Mouse (Mus musculus) forebrain, embryonic 15.5 days (tissue): Measurements from ENCODE around the gene Lamtor4. TPM values are rescaled to one million over a fixed set of nuclear protein-coding genes. Genes with fewer than 3 reads are reported as not detected.

Source experiments
- ATAC-seq: fragments of 200-750 bp; cut with Nextera tagmentation; replicated peaks from 2 replicates; pipeline ENCODE4 v1.8.0; 2017; ENCODE audit warnings: mild to moderate bottlenecking, moderate TSS enrichment, moderate library complexity
- H3K27ac ChIP-seq: fragments of 300-500 bp; sonication (generic); replicated peaks from 2 replicates; pipeline ENCODE4 v1.5.1; 2015; ENCODE audit warnings: mild to moderate bottlenecking, inconsistent platforms
- H3K27me3 ChIP-seq: fragments of 300-500 bp; sonication (generic); 2 replicates; pipeline ENCODE4 v1.6.1; 2015; ENCODE audit warnings: inconsistent platforms
- H3K36me3 ChIP-seq: fragments of 300-500 bp; sonication (generic); 2 replicates; pipeline ENCODE4 v1.6.1; 2015; ENCODE audit warnings: mild to moderate bottlenecking, inconsistent platforms
- H3K4me1 ChIP-seq: fragments of 300-500 bp; sonication (generic); 2 replicates; pipeline ENCODE4 v1.6.1; 2015; ENCODE audit warnings: inconsistent platforms
- H3K4me2 ChIP-seq: fragments of 300-500 bp; sonication (generic); replicated peaks from 2 replicates; pipeline ENCODE4 v1.6.1; 2015; ENCODE audit warnings: mild to moderate bottlenecking, inconsistent platforms
- H3K4me3 ChIP-seq: fragments of 300-500 bp; sonication (generic); 2 replicates; pipeline ENCODE4 v1.5.1; 2015; ENCODE audit warnings: mild to moderate bottlenecking, inconsistent platforms
- H3K9ac ChIP-seq: fragments of 300-500 bp; sonication (generic); replicated peaks from 2 replicates; pipeline ENCODE4 v1.6.1; 2015; ENCODE audit warnings: mild to moderate bottlenecking, inconsistent platforms
- H3K9me3 ChIP-seq: fragments of 300-500 bp; sonication (generic); 2 replicates; pipeline ENCODE4 v1.6.1; 2016; ENCODE audit warnings: inconsistent platforms
- WGBS: fragments of 180-500 bp; shearing (Covaris S2); methylation state at CpG from one replicate; pipeline ENCODE4 v1.1.7; 2015; ENCODE audit warnings: mixed read lengths; 5-methylcytosine and 5-hydroxymethylcytosine counted together
- polyA plus RNA-seq: library from polyadenylated mRNA; unstranded; fragments of >200 nt; fragmentation: Nextera tagmentation; extraction: Ambion mirVana; gene quantifications from 2 replicates; pipeline ENCODE4 v1.2.1, GENCODE M21; 2015

The Lamtor4 gene
- polyA plus RNA-seq, 1 experiment from 2014 or later, result 75.3 TPM

DNA sequence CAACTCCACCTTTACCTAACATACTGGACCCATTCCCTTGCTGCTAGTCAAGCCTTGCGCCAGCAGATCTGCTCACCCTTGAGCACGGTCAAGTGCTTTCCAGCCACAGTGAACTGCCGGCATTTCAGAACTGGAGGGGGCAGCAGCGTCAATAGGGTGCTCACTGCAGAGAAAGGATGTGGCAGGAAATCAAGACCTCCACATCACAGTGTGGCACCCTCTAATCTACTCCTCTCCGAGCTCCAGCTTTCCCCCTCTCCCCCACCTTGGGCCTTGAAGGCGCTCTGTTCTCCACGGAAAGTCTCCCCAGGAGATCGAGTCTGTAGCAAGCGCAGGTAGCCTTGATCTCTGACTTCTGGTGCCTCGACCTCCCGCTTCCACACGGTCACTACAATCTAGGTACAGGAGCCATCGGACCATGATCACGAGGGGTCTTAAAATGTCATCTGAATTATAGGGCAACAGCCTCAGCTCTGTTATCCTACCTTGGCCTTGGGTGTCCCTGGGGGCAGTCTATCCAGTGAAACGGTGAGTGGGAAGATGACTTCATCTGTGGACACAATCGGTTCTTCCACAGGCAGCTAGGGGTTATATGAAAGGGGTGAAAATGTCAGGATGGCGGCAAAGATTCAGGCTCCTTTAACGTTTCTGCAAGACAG, 7.4 kb downstream of the Lamtor4 start:
- WGBS, result 69% methylated on average over 18 of the region's 18 CpGs
- Histone ChIP-seq H3K27me3 (no peaks in the 10 kb centered on the region), H3K9ac (peak overlapping the region; percentile 79), H3K36me3 (peaks cover 33% of the 10 kb centered on the region), H3K4me2 (peak overlapping the region; percentile 92), H3K27ac (no peak overlapping the region), H3K9me3 (no peaks in the 10 kb centered on the region), H3K4me3 (peak overlapping the region; percentile 62), H3K4me1 (peaks cover 31% of the 10 kb centered on the region)
- no peak for ATAC-seq

DNA sequence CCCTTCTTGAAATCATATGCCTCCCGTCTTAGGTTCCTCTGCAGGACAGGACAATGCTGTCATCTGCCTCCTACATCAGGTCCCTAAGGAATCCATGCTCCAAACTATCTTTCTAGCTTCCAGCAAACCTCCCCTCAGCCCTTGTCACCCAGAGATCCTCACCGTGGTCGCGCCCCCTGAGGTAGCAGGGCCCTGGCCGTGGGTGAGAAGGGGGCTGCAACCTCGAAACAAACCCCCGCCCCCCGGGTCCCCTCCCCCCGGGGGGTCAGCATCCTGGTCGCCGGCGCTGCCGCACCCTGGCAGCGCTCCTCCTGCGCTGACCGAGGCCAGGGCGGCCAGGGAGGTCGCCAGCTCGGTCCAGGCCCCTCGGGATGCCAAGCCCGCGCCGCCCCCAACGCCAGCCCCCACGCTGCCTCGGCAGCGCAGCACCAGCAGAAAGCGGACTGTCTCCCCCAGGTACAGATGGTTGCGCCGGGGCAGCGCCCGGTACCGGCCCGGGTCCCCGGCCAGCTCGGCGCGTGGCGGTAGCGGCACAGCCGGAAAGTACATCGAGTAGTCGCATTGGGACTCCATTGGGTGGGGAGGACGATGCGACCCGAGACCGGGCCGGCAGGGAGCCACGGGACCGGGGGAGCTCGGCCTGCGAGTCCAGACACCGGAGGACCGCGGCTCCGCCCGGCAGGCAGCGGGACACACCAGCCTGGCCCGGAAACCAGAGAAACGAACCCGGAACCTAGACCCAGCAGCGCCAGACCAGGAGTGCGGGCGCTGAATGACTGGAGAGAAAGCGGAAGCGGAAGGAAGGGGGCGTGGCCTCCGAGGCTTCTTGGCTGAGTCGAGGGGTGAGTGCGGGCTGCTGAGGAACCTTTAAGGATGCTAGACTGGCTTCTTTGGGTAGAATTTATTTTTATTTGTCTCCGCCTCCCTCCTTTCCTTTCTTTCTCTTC, 8.3 kb downstream of the Lamtor4 start, which contains the start of gene BC037034:
Gene BC037034, minus strand, starts transcription at position 774 of the 947 bp plus-strand sequence.
- no peaks in the 10 kb centered on the region for H3K27me3 ChIP-seq
- H3K27ac ChIP-seq, result peak within 1 kb of the TSS; percentile 63
- no peaks in the 10 kb centered on the region for H3K9me3 ChIP-seq
- peak; percentile 92 for ATAC-seq
- H3K4me1 ChIP-seq, result peaks cover 31% of the 10 kb centered on the region
- peak within 1 kb of the TSS; percentile 62 for H3K4me3 ChIP-seq
- WGBS, result under 1% methylated on average over 71 of the region's 71 CpGs
- peaks cover 33% of the 10 kb centered on the region for H3K36me3 ChIP-seq
- peak within 1 kb of the TSS; percentile 79 for H3K9ac ChIP-seq
- peak within 1 kb of the TSS; percentile 92 for H3K4me2 ChIP-seq

DNA sequence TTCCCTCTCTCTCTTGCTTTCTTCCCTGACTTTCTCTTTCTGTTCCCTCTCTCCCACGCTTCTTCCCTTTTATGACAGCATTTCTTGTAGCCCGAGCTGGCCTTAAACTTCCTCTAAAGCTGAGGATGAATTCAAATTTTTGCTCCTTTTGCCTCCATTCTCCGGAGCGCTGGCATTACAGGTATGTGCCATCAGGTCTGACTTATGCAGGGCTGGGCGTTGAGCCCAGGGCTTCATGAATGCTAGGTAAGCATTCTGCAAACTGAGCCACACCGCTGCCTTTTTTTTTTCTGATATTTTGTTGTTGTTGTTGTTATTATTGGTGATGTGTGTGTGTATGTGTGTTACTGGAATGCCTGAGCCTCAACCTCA, 8.9 kb downstream of the Lamtor4 start:
- Histone ChIP-seq H3K4me1 (peaks cover 31% of the 10 kb centered on the region), H3K4me2 (peak overlapping the region; percentile 92), H3K9ac (peak overlapping the region; percentile 79), H3K4me3 (peak overlapping the region; percentile 62), H3K27ac (peak overlapping the region; percentile 63), H3K27me3 (no peaks in the 10 kb centered on the region), H3K9me3 (no peaks in the 10 kb centered on the region), H3K36me3 (peaks cover 30% of the 10 kb centered on the region)
- 13% methylated on average over 6 of the region's 6 CpGs for WGBS
- 0 out of 2 replicates have a peak, but pooled peaks have one; percentile 6 for ATAC-seq

GRCm38 (mm10) chr5:138265712-138266111, 10.4 kb downstream of the Lamtor4 start:
- ATAC-seq, result no peak
- H3K4me3 ChIP-seq, result no peak overlapping the region
- H3K36me3 ChIP-seq, result peaks cover 16% of the 10 kb centered on the region
- no peak overlapping the region for H3K4me2 ChIP-seq
- H3K27me3 ChIP-seq, result no peaks in the 10 kb centered on the region
- peaks cover 31% of the 10 kb centered on the region for H3K4me1 ChIP-seq
- H3K9ac ChIP-seq, result no peak overlapping the region
- H3K9me3 ChIP-seq, result no peaks in the 10 kb centered on the region
- 96% methylated on average over 4 of the region's 4 CpGs for WGBS
- no peak overlapping the region for H3K27ac ChIP-seq

- 87% methylated on average over 3 of the region's 3 CpGs for WGBS
- Histone ChIP-seq H3K4me1 (peaks cover 25% of the 10 kb centered on the region), H3K27ac (no peak overlapping the region), H3K27me3 (no peaks in the 10 kb centered on the region), H3K9ac (no peak overlapping the region), H3K9me3 (no peaks in the 10 kb centered on the region), H3K4me3 (no peak overlapping the region), H3K36me3 (peaks cover 4% of the 10 kb centered on the region; the same call in 1 of the 2 replicates), H3K4me2 (no peak overlapping the region)
- ATAC-seq, result no peak
Observed at GRCm38 (mm10) chr5:138267114-138267513, 11.8 kb downstream of the Lamtor4 start.

DNA sequence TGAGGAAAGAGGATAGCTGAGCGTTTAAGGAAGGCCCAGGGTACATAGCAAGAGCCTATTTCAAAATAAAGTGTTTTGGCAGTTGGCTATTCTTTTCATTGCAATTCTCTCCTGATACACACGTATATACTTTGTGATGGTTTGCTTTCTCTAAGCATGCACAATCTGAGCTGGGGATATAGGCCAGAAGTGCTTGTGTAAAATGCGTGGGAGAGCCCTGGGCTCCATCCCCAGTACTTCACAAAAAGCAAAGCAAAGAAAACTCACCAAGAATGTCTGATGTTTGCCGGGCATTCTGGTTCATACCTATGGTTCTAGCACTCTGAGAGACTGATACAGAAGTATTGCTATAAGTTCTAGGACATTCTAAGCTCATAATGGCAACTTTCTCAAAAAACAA, 13.7 kb downstream of the Lamtor4 start:
- Histone ChIP-seq H3K9ac (no peak overlapping the region), H3K9me3 (no peaks in the 10 kb centered on the region), H3K4me2 (no peak overlapping the region), H3K27ac (no peak overlapping the region), H3K4me1 (peaks cover 24% of the 10 kb centered on the region), H3K36me3 (peaks cover 4% of the 10 kb centered on the region; the same call in 1 of the 2 replicates), H3K4me3 (no peak overlapping the region), H3K27me3 (no peaks in the 10 kb centered on the region)
- WGBS, result 90% methylated on average over 4 of the region's 4 CpGs
- no peak for ATAC-seq

DNA sequence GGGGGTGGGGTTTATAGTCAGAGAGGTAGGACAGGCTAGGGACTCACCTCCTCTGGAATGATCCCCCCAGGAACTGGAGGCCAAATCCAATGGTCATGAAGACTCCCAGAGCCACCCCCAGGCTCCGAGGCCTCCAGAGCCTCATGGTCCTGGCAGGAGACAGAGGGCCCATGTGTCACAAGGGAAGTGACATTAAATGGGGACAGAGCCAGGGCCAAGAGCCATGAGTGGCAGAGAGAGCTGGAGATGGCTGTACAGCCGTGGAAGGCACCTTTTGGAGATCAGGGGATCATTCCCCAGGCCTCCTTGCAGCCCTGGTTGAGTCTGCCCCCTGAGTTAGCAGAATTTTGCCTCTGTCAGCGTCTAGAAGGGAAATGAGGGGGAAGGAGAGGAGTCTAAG, 15.9 kb downstream of the Lamtor4 start:
- no peak overlapping the region for H3K27ac ChIP-seq
- ATAC-seq, result no peak
- H3K4me3 ChIP-seq, result no peak overlapping the region
- H3K36me3 ChIP-seq, result no peaks in the 10 kb centered on the region; the same call in 1 of the 2 replicates
- no peaks in the 10 kb centered on the region for H3K27me3 ChIP-seq
- peaks cover 33% of the 10 kb centered on the region for H3K4me1 ChIP-seq
- 53% methylated on average over 3 of the region's 3 CpGs for WGBS
- no peak overlapping the region for H3K9ac ChIP-seq
- H3K4me2 ChIP-seq, result no peak overlapping the region
- H3K9me3 ChIP-seq, result no peaks in the 10 kb centered on the region

DNA sequence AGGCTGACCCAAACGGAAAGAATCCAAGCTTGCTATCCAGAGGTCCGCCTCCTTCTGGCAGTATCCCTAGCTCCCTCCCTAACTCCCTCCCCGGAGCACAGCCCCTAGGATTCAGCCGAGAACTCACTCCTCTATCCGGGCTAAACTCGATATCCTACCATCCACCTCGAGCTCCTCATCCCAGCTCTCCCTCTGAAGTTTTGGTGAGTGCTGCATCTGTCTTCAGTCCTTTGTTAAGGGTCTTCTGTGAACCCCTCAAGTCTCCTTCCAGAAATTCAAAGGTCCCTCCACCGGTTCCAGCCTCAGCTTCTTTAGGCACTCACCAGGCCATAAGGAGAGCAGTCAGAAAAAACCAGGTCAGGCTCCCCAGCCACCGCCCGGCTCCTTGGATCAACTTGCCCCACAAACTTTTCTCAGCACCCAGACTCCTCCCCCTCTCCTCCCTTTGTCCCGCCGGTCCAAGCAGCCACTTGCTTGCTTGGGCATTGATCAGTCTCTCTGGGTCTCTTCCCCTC, 17.2 kb downstream of the Lamtor4 start, which contains the start of gene Gal3st4:
Gene Gal3st4, minus strand, starts transcription at position 432 of the 515 bp plus-strand sequence.
- Histone ChIP-seq H3K4me1 (peaks cover 46% of the 10 kb centered on the region), H3K36me3 (peaks cover 5% of the 10 kb centered on the region), H3K27ac (no peak within 1 kb of the TSS), H3K4me3 (no peak within 1 kb of the TSS), H3K9me3 (no peaks in the 10 kb centered on the region), H3K4me2 (no peak within 1 kb of the TSS; the same call in 1 of the 2 replicates), H3K9ac (peak within 1 kb of the TSS; percentile 0; the same call in 1 of the 2 replicates), H3K27me3 (no peaks in the 10 kb centered on the region)
- 0 out of 2 replicates have a peak, but pooled peaks have one; percentile 24 for ATAC-seq
- under 1% methylated on average over 12 of the region's 12 CpGs for WGBS

GRCm38 (mm10) chr5:138274186-138274585, 18.9 kb downstream of the Lamtor4 start:
- 60% methylated on average over 8 of the region's 8 CpGs for WGBS
- H3K4me2 ChIP-seq, result no peak overlapping the region
- H3K9ac ChIP-seq, result no peak overlapping the region
- peaks cover 63% of the 10 kb centered on the region for H3K4me1 ChIP-seq
- no peak overlapping the region for H3K4me3 ChIP-seq
- no peaks in the 10 kb centered on the region for H3K27me3 ChIP-seq
- ATAC-seq, result no peak
- H3K9me3 ChIP-seq, result no peaks in the 10 kb centered on the region
- H3K36me3 ChIP-seq, result peaks cover 9% of the 10 kb centered on the region
- no peak overlapping the region for H3K27ac ChIP-seq

GRCm38 (mm10) chr5:138275216-138276050, 20.2 kb downstream of the Lamtor4 start:
- Histone ChIP-seq H3K9ac (peak overlapping the region; percentile 48), H3K9me3 (no peaks in the 10 kb centered on the region), H3K4me1 (peaks cover 66% of the 10 kb centered on the region), H3K4me3 (peak overlapping the region; percentile 40), H3K4me2 (peak overlapping the region; percentile 65), H3K36me3 (peaks cover 9% of the 10 kb centered on the region), H3K27me3 (no peaks in the 10 kb centered on the region), H3K27ac (no peak overlapping the region)
- ATAC-seq, result no peak
- 13% methylated on average over 41 of the region's 41 CpGs for WGBS

GRCm38 (mm10) chr5:138277994-138278393, 22.7 kb downstream of the Lamtor4 start:
- 94% methylated on average over 7 of the region's 7 CpGs for WGBS
- peak overlapping the region; percentile 83 for H3K4me3 ChIP-seq
- peak overlapping the region; percentile 77 for H3K4me2 ChIP-seq
- peaks cover 61% of the 10 kb centered on the region for H3K4me1 ChIP-seq
- peaks cover 9% of the 10 kb centered on the region for H3K36me3 ChIP-seq
- ATAC-seq, result no peak
- H3K27me3 ChIP-seq, result no peaks in the 10 kb centered on the region
- H3K9ac ChIP-seq, result peak overlapping the region; percentile 95; the same call in 1 of the 2 replicates
- peaks cover 5% of the 10 kb centered on the region; the same call in 1 of the 2 replicates for H3K9me3 ChIP-seq
- no peak overlapping the region for H3K27ac ChIP-seq
